Mouse (Mus musculus) heart, adult 11 months (tissue): ENCODE data around the gene Fam196b.

ENCODE experiments used
- DNase-seq: peaks from one replicate; pipeline ENCODE4 v3.0.0; 2022

Gene Fam196b

DNA sequence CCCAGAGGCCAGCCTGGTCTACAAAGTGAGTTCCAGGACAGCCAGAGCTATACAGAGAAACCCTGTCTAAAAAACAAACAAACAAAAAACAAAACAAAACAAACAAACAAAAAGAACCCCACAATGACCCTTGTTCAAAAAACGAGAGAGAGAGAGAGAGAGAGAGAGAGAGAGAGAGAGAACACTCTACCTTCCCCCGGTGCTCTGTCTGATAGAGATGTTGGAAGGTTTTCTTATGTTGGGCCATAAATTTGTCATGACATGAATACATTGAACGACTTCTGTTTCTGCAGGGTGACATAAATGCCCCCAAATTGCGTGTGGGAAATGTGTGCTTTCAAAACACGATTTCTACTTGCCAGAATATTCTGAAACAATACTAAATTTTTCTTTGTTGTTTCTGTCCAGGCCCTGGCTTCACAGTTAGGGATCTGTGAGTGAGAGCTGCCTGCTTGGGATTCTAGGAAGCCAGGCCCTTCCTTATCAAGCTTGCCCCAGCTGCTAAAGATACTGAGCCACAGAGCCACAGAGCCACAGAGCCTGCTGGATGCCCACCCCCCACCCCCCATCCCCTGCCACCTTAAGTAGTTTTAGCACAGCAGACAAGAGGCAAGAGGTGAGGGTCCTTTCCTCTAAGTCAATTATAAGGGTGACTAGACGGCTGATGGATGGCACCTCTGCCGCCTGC, 17.9 kb downstream of the Fam196b start:
- DNase-seq = no peak

DNA sequence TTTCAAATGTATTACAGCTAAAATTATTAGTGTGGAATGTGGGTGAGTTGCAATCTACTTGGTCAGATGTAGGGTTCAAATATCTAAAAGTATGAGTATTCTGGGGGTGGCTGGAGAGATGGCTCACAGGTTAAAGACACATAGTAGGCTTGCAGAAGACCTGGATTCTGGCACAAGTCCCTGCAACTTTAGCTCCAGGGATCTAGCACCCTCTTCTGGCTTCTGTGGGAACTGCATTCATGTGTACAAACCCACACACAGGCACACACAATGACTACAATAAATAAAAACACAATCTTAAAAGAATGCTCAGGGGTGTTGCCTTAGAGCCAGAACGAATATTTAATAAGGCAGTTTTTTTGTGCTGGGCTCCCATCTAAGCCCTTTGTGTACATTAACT, 23.3 kb downstream of the Fam196b start:
- DNase-seq = no peak

DNA sequence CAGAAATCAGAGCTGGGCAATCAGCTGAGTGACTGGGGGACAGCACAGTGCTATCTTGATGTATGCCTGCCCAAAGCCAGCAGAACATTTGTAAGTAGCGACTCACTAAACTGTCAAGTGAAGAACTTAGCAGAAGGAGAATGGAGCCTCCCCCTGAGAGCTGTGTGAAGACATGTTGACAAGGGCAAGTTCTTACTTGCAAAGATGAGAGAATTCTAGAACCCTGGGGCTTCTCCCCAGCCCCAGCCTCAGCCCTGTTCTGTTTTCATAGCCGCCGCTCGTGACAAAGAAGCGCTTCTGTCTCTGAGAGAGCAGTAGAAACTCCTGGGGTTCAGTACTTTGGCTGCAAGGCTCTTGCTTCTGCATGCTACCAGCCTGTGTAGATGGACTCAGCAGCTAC, 25.1 kb downstream of the Fam196b start:
- no peak for DNase-seq

DNA sequence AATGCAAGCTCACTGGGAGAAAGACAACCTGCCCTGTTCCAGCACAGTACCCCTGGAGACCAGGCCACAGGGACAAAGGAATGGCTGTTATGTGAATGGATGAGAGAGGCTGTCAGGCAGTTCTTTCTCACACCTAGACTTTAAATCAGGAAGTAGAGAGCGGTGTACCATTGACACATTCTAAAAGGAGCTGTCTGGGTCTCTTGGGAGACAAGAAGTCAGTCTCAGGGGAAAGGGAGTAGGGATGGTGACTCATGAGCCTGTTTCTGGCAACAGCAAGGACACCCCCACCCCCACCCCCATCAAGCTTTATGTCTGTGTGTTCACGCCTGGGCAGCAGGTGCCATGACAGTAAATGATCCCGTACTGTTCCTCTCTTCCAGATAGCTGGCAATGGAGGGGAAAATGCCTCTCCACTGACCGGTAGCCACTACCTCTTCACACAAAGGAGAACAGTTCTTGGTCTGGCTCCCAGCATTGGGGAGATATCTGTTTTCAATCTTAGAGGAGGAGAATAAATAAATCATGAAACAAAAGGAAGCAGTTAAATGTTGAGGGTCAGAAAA, 29.2 kb downstream of the Fam196b start:
- no peak for DNase-seq

DNA sequence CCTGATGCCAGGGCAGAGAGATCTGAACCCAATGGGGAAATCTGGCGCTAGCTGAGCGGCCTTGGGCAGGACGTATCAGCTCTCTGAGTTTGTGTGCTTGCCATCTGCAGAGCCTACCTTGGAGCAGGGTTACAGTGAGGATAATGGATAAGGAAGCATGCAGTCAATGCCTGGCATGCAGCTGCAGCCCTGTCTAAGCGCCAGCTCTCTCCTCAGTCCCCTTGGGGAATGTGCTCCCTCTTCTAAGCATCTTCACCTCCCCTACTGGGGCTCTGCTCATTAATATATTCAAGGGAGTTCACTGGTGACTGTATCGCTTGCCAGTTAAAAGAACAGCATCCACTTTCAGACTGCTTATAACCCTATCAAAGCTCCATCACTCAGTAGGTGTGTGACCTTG, 29.7 kb downstream of the Fam196b start:
- no peak for DNase-seq

DNA sequence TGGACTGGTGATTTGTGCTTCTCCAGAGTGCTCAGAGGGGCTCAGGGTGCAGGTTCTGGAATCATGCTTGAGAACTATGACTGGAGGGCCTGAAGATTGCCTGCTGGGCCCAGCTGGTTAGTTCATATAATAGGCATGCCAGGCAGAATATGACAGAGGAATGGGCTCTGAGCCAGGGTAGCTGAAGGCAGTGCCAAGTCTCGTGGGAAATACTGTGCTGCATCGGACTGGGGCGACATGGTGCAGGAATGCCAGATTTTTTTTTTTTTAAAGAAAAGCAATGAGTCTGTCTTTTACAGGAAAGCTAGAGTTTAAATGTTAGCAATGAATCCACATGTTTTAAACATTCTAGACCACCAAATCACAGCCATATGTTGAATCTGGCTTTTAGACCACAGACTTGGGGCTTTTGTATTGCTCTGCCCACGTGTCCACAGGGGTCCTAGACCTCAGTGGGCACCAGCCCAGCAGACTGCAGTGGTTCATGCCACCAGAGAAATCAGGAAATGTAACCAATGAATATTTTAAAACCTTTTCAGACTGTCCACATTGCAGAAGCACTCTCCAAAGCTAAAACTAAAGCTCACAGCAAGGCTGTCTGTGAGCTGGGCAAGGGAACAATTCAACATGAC, 33.8 kb downstream of the Fam196b start:
- no peak for DNase-seq

DNA sequence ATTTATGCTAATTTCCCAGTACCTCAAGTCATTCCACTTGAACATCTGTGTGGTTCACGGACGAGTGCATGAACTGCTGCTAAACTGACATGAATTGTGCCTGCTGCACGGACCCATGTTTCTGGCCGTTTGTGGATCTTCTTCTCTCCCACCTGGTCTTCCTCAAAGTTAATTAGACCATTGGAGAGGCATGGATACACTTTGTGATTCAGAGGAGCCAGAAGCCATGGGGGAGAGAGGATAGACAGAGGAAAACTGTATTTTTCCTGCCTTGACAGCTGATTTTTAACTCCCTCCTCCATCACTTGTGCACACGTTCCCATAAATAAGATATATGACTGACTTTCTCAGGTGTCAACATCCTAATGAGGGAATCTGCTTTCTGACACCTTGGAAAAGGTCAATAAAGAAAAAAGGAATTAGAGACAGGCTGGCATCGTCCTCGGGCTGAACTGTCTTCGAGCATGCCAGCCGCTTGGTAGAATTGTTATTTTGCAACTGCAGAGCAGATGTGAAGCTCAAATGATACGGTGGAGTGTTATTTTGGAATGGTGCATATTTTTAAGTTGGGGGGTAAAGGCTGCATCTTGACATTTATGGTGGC, 34.9 kb downstream of the Fam196b start:
- DNase-seq = no peak

DNA sequence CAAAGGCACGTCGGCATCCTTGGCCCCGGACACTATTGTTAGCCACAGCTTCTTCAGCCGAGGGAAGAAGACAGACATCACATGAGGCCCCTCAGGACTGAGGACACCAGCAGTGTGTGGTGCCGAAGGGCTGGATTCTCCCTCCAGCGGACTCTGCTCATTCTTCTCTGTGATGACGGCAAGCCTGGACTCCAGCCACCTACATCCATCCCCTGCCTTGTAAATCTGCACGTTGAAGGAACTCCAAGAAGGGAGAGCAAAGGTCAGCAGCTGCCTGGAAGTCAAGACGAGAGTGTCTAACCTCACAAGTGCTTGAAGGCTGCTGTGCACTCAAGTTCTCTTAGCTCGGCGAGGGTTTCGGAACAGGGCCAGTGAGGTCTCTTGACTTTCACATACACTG, 40.8 kb downstream of the Fam196b start:
- DNase-seq = peak; percentile 72

DNA sequence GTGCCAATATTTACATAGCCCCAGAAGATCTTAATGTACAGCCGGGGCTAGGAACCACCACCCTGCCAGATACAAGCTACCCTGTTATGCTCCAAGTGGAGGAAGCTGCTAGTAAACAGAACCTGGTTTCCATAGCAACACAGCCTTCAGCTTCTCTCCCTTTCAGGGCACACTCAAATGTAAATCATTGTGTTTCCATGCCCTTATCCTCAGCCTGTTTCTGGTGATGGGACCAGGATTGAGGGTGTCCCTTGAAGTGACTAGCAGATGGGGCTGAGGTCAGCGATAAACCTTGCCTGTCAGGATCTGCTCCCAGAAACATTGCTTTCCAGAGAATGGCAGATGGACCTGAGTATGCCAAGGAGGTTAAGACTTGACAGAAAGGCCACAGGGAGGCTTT, 41.5 kb downstream of the Fam196b start:
- DNase-seq = peak; percentile 67

DNA sequence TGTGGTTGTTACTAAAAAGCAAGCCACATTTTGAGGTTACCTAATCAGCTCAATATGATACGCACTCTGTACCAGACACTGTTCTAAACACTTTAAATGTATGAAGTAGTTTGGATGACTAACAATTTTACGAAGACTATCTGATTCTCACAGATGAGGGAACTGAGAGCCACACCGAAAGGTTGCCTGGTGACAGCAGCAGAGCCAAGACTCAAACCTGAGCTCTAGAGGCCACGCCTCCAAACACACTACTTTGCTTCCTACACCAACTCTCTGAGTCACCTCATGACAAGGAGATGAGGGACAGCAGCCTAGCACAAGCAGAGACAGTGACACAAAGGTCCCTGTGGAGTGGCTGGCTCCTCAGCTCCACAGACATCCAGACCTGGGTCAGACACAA, 57.6 kb downstream of the Fam196b start:
- DNase-seq = peak; percentile 83

DNA sequence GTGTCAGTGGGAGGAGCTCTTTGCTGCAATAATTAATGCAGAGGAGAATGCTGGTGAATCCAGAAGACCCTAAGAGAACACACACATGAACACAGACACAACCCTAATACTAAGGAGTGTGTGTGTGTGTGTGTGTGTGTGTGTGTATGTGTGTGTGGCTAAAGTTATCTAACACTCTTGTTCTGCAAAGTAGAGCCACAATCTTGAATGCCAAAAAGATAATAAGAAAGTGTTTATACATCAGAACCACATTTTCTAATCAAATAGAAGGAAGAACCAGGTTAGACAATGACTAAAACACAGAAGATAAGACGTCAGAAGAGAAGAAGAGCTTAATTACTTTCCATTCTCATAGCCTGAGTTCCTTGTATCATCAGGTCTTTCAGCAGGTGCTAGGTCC, 60.9 kb downstream of the Fam196b start:
- no peak for DNase-seq

DNA sequence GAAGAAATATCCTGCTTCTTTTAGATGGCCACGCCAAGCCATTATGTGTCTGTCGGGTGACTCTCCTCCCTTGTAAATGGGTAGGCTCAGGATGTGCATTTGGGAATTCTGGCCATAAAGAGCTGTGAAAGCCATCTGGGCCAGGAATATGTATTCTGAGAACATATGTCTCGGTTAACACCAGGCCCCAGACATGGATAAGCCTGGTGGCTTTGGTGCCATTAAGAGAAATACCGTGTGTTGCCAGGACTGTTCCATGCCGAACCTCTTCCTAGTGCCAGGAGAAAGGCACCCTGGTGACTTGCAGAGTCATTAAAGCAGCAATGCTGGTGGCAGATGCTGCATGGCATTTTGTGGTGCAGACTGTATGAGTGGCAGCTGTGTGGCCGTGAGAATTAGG, 63.0 kb downstream of the Fam196b start:
- DNase-seq = peak; percentile 36

DNA sequence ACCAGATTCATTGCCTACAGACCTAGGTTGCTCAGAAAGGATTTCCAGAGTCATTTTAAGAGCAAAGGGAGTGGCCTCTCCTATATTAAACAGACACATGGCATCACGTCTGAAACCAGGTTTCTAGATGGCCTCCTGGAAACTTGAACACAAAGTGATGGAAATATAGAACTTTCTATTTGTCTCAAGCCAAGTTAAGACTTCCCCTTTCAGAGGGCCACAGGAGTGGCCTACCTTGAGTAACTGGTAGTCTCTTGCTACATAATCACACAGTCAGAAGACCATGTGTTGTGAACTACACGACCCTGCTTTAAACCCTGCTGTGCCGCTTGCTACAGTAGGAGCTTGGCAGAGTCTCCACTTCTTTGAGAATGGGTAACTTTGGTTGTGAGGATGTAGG, 68.9 kb downstream of the Fam196b start:
- DNase-seq = peak; percentile 23

DNA sequence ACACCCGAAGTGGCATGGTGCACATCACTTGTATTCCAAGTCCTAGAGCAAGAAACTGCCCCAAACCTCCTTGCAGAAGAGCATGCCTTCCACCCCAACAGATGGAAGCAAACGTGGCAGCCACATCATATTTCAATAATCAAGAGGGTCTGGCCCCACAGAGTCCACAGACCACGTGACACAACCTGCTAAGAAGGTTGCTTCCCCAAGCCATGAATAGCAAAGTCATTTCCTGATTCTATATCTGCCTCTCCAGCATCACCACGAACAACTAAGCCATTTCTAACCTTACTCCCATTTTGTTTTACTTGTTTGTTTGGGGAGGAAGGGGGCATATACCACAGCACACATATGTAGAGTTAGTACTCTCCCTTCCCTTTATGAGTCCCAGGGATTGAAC, 69.6 kb downstream of the Fam196b start:
- peak; percentile 42 for DNase-seq

DNA sequence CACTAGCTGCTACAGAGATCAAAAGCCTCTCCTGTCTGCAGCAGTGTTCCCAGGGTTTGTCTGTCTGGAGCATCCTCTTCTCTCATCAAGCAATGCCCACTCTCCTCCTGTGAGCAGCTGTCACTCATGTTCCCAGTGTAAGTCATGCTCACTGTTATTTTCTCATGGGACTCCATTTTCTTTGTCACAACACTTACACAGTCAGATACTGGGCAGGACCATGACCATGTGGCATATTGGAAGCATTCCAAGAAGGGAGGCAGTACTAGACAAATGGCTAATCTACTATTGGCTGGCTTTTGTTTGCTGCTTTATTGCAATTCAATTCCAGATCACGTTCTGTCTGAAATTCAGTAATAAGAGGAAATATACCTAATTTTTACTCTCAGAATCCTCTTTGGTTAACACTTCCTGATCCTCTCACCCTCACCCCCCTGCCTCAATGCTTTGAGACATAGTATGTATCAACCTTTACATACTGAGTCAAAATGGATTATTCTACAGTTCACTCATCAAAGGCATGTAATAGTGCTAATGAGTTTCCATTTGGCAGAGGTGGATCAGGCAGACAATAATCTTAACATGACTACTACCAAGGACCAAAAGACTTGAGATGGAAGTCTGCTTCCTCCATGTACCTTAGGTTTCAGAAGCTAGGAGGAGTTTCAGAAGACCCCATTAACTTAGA, 70.5 kb downstream of the Fam196b start:
- peak; percentile 30 for DNase-seq

DNA sequence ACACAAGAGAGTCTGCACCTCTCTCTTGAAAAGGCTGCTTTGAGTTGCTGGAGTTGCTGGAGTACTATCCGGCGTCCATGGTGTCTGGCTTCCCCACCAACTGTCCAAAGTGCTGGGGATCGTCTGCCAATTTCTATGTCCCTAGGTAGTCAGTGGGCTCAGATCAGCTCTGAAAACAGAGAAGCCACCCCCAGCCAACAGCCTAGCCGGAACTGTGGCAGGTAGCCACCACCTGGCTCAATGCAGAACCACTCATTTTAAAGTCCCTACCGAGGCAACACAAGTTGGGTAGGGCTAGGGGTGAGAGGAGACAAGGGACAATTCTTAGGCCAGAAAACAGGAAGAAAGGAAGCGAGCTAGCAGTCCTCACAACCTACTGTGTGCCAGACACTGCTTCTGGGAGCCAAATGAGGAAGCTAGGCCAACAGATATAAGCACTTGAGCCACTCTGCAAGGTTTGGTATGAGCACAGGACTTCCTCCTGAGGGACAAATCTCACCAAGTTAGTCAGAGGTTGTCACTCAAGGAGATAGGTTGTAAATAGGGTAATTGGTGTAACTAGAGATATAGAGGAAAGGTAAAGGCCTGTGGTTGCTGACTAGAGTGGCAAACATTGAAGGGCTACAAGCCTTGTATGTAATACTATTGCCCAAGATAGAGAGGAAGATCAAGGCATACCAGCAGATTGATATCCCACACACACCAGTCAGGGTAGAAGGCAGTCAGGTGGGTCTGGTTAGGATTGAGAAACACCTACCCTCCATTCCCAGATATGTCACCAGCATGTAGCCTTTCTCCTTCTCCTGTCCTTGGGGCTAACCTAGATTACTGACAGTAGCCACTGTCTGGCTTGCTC, 74.9 kb downstream of the Fam196b start:
- DNase-seq = peak; percentile 84

DNA sequence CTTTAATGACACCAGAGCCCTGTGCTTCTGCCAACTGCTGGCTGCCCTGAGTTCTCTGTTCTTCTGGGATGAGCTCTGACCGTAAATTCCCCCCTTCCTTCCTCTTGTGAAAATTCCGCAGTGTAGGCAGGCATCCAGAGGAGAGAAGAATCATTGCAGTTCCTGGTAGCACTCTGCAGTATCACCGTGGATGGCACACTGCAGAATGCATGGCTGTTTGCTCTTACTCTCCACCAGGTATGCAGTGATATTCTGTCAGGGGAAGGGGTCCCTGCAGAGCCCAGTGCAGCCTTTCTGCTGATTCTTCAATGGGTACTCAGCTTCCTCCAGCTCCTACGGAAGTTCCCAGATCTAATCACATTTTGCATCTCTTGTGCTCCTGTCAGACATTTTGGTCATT, 77.5 kb downstream of the Fam196b start:
- DNase-seq = peak; percentile 53

DNA sequence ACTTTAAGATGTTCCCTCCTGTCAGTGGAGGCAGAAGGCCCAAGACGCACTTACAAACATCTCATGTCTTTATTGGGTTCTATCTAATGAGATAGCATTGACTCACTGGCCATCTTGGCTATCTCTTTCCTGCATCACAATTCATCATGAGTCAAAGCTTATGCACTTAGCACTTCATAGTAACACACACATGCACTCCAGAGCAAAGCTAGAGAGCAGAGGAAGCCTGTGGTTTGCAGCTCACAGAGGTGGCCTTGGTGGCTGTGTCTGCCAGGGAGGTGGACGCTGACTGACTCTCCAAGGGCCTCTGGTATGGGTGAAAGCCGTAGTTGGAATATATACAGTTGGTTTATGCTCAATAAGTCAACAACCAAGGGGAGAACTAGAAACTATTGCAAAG, 81.2 kb downstream of the Fam196b start:
- DNase-seq = peak; percentile 71

DNA sequence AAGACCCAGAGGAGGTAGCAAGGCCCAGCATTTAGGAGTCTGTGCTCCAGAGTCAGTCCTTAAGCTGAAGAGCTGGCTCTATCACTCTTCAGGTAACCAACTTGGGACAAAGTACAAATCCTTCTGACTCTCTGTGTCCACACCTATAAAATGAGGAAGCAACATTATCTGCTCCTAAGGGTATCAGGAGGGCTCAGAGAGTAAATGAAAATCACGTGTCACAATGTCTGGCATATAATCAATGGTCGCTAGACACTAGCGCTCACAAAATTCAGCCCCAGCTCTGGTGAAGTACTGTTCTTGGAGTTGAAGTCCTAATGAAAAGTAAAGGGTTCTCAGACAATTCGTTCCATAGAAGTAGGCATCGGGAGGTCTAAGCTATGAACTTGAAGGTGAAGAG, 83.0 kb downstream of the Fam196b start:
- peak; percentile 55 for DNase-seq

DNA sequence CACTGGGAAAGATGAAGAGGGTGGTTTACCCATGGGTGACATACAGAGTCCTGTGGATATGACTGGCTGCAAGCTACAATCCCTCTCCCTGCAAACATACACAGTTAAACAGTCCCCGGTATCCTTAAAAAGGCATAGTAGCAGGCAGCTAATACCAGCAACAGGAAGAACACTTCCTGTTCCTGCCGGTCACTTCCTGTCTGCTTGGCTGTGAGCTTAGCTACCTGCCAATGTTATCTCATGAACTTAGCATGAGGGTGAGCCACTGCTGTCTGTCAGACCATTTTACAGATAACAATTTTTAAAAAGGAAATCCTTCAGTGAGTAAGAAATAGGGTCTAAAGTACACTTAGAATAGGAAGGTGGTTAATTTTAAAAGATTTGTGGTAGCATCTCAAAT, 83.9 kb downstream of the Fam196b start:
- peak; percentile 54 for DNase-seq

DNA sequence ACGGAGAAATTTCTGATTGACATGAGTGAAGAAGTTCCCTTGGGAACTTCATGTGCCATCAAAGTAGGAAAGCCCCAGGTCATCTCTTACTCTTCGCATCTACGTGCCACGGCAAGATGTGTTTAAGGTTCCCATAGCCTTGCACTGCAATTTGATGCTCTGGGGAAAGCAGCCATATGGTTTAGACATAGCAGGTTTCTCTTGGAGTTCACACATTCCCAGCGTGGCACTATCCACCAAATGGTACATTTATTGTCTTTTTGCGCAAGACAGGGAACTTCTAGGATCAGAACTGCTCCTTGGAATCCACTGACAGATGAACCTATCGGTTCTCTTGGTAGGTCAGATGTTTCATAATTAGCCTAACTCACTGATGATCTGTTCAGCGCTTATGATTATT, 86.7 kb downstream of the Fam196b start:
- DNase-seq = no peak

DNA sequence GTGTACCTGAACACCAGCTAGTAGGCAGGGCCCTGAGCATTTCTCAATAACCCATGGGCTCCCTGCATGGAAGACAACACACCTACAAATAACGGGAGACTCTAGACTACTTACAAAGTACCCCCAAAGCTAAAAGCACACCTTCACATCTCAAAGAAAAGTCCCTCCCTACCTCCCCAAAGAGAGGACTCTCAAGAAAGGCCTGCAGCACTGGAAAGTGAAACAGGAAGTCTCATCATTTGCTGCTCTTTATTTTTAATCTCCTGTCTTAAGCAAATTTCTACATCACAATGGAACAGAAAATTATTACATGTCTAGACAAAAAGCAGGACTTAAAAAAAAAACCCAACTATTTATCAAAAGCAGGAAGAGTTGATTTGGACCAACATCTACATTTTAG, 90.7 kb downstream of the Fam196b start:
- DNase-seq = no peak

DNA sequence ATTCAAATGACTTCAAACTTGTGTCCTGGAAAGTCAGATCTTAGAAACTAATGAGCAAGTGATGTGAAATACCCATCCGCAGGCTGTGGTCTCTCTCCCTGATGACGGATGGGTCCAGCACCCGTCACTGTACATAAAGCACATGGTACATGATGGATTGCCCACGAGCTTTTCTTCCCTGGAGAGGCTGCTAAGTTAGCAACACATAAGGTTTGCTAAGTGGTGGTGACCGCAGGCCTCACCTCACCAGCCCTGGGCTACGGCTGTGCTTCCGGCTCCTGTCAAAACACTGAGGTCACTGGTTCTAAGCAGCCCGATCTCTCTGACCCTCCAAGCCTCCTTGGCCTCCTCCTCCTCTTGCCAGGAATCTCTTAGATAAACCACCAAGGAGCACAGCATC, 91.7 kb downstream of the Fam196b start:
- no peak for DNase-seq
